Mouse (Mus musculus) T-cell, adult 2 months (primary cell): ENCODE results near the gene Olfr433.
"Not testable (repeated sequence)": the region's sequence is repeated elsewhere in the genome, so short reads cannot be mapped to it uniquely, and the experiment has no call there.

Source experiments
- DNase-seq: peaks from one replicate; pipeline ENCODE4 v3.0.0; 2022; ENCODE audit warnings: low spot score

Gene Olfr433

GRCm38 (mm10) chr1:174040523-174041177, at the start of gene Olfr433:
Gene Olfr433, plus strand, starts transcription at chr1:174040705.
- peak; percentile 62 for DNase-seq

GRCm38 (mm10) chr1:173995003-173995402, 45.5 kb upstream of the Olfr433 start:
- no peak for DNase-seq

GRCm38 (mm10) chr1:174004352-174005109, 36.0 kb upstream of the Olfr433 start:
- DNase-seq: not testable (repeated sequence)

GRCm38 (mm10) chr1:174007050-174007449, 33.5 kb upstream of the Olfr433 start:
- not testable (repeated sequence) for DNase-seq

- DNase-seq: no peak
Observed at GRCm38 (mm10) chr1:174031698-174032097, 8.8 kb upstream of the Olfr433 start, which contains the start of gene Ifi205. Gene Ifi205, minus strand, starts transcription at chr1:174031810.

GRCm38 (mm10) chr1:174035841-174036240, 4.7 kb upstream of the Olfr433 start:
- DNase-seq: no peak

GRCm38 (mm10) chr1:174038480-174038879, 2.0 kb upstream of the Olfr433 start:
- DNase-seq: no peak

- not testable (repeated sequence) for DNase-seq
Observed at GRCm38 (mm10) chr1:174042091-174042884, 1.8 kb downstream of the Olfr433 start.

- no peak for DNase-seq
Observed at GRCm38 (mm10) chr1:174044431-174044830, 3.9 kb downstream of the Olfr433 start.

GRCm38 (mm10) chr1:174048227-174048626, 7.7 kb downstream of the Olfr433 start:
- DNase-seq: not testable (repeated sequence)

- no peak for DNase-seq
Observed at GRCm38 (mm10) chr1:174048893-174049292, 8.4 kb downstream of the Olfr433 start, which contains the start of gene Olfr432. Gene Olfr432, plus strand, starts transcription at chr1:174049205.

- not testable (repeated sequence) for DNase-seq
Observed at GRCm38 (mm10) chr1:174049357-174049756, 8.9 kb downstream of the Olfr433 start.

GRCm38 (mm10) chr1:174050532-174050931, 10.0 kb downstream of the Olfr433 start:
- DNase-seq: no peak

GRCm38 (mm10) chr1:174051515-174051914, 11.0 kb downstream of the Olfr433 start:
- DNase-seq: no peak

GRCm38 (mm10) chr1:174051931-174052536, 11.5 kb downstream of the Olfr433 start:
- DNase-seq: no peak

- no peak for DNase-seq
Observed at GRCm38 (mm10) chr1:174052981-174053380, 12.5 kb downstream of the Olfr433 start.

- DNase-seq: no peak
Observed at GRCm38 (mm10) chr1:174055248-174055647, 14.7 kb downstream of the Olfr433 start.

GRCm38 (mm10) chr1:174066305-174066704, 25.8 kb downstream of the Olfr433 start, which contains the start of gene Olfr430:
Gene Olfr430, plus strand, starts transcription at chr1:174066605.
- no peak for DNase-seq

GRCm38 (mm10) chr1:174084031-174084430, 43.5 kb downstream of the Olfr433 start, which contains the start of gene Olfr429:
Gene Olfr429, plus strand, starts transcription at chr1:174084331.
- DNase-seq: no peak
